Mouse (Mus musculus) midbrain, embryonic 10.5 days (tissue): ENCODE measurements around the gene Tspear. TPM values are rescaled to one million over a fixed set of nuclear protein-coding genes. Genes with fewer than 3 reads are reported as not detected.

ENCODE experiments used
- DNase-seq: peaks from one replicate; pipeline ENCODE4 v3.0.0-alpha.2; 2017; ENCODE audit warnings: low spot score
- H3K27ac ChIP-seq: fragments of 300-500 bp; sonication (generic); replicated peaks from 2 replicates; pipeline ENCODE4 v1.5.1; 2016; ENCODE audit warnings: mild to moderate bottlenecking
- H3K27me3 ChIP-seq: fragments of 300-500 bp; sonication (generic); 2 replicates; pipeline ENCODE4 v1.6.1; 2016; ENCODE audit warnings: low read depth, mild to moderate bottlenecking; ENCODE audit not compliant: poor library complexity, severe bottlenecking
- H3K36me3 ChIP-seq: fragments of 300-500 bp; sonication (generic); 2 replicates; pipeline ENCODE4 v1.6.1; 2016; ENCODE audit warnings: mild to moderate bottlenecking, moderate library complexity
- H3K4me1 ChIP-seq: fragments of 300-500 bp; sonication (generic); 2 replicates; pipeline ENCODE4 v1.6.1; 2016
- H3K4me3 ChIP-seq: fragments of 300-500 bp; sonication (generic); 2 replicates; pipeline ENCODE4 v1.5.1; 2016; ENCODE audit warnings: mild to moderate bottlenecking, moderate library complexity
- H3K9me3 ChIP-seq: fragments of 300-500 bp; sonication (generic); replicated peaks from 2 replicates; pipeline ENCODE4 v1.6.1; 2016; ENCODE audit warnings: mild to moderate bottlenecking
- WGBS: fragments of 180-500 bp; shearing (Covaris S2); methylation state at CpG from one replicate; pipeline ENCODE4 v1.1.7; 2016; 5-methylcytosine and 5-hydroxymethylcytosine counted together
- polyA plus RNA-seq: library from polyadenylated mRNA; unstranded; fragments of >200 nt; fragmentation: Nextera tagmentation; extraction: Ambion mirVana; gene quantifications from 2 replicates; pipeline ENCODE4 v1.2.1, GENCODE M21; 2016

Gene Tspear
- polyA plus RNA-seq, 1 experiment from 2014 or later: 0.84 TPM

DNA sequence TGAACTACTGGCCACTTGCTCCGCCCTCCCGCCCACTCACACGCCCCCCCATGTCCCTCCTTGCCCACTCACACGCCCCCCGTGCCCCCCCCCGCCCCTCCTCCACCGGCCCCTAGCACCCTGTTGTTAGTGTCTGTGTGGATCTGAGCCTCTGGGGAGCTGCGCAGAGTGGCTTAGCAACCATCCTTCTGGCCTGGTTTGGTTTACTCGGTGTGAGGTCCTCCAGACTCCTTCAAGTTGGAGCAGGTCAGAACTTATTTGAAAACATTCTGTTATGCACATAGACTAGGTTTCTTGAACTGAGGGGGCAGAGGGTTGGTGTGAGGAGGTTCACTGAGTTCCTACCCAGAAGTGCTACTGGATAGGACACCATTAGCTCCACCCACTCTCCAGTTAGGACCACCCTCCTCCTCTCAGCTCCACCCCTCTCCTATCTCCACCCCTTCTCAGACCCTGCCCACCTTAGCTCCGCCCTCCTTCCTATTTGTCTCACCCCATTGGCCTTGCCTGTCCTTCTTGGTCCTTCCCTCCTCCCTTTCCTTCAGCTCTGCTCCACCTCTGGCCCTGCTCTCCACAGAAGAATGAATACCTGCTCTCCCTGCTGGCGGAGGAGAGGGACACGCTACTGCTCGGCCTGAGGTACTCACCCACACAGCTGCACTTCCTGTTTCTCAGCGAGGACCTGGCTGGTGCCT lies 177.8 kb downstream of the Tspear start:
- 49% methylated on average over 13 of the region's 14 CpGs for WGBS
- H3K27ac ChIP-seq: peak overlapping the region; percentile 55; the same call in 1 of the 2 replicates
- H3K4me1 ChIP-seq: peaks cover 21% of the 10 kb centered on the region

DNA sequence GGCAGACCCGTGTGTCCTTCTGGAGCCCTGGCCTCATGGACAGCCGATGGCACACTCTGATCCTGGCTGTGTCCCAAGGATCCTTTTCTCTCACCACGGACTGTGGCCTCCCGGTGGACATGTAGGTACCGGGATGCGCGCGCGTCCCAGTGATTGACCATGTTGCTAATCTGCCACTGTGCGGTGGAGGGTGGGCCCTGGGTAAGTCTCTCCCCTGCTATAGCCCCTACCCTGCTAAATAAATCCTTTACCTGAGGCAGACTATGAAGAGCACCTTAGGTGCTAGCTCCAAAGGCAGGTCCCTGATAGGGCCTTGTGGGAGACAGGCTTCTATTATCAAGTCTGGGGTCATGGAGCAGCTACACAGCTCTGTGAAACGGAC lies 178.4 kb downstream of the Tspear start:
- peak overlapping the region; percentile 55; the same call in 1 of the 2 replicates for H3K27ac ChIP-seq
- no peaks in the 10 kb centered on the region for H3K27me3 ChIP-seq
- no peaks in the 10 kb centered on the region for H3K9me3 ChIP-seq
- DNase-seq: no peak
- peak overlapping the region; percentile 46 for H3K4me3 ChIP-seq
- WGBS: 46% methylated on average over 11 of the region's 11 CpGs
- H3K4me1 ChIP-seq: peaks cover 21% of the 10 kb centered on the region
- no peaks in the 10 kb centered on the region for H3K36me3 ChIP-seq

More for the DNA sequence above, 177.8 kb downstream of the Tspear start:
- DNase-seq: peak; percentile 59
- Histone ChIP-seq H3K27me3 (no peaks in the 10 kb centered on the region), H3K36me3 (no peaks in the 10 kb centered on the region), H3K4me3 (peak overlapping the region; percentile 46), H3K9me3 (no peaks in the 10 kb centered on the region)

DNA sequence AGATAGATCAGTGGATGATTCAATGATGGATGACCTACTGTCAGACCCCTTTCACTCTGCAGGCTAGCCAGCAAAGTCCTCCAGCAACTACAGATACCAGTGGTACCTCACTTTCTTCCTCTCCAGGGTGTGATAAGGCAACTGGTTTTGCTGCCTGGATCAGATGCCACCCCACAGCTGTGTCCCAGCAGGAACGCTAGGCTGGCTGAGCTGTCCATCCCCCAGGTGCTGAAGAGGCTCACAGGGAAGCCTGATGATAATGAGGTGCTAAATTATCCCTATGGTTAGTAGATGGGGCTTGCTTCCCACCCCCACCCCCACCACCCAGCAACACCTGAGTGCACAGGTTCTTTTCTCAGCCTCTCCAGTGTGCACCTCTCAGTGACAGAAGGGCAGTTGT lies 181.2 kb downstream of the Tspear start:
- no peak overlapping the region for H3K27ac ChIP-seq
- no peak for DNase-seq
- 50% methylated on average over 1 of the region's 1 CpGs for WGBS
- no peaks in the 10 kb centered on the region for H3K27me3 ChIP-seq
- H3K4me1 ChIP-seq: peaks cover 19% of the 10 kb centered on the region
- 0 out of 2 replicates have a peak, but pooled peaks cover 2% of the 10 kb centered on the region for H3K36me3 ChIP-seq
- peaks cover 3% of the 10 kb centered on the region; the same call in 1 of the 2 replicates for H3K9me3 ChIP-seq
- no peak overlapping the region for H3K4me3 ChIP-seq

DNA sequence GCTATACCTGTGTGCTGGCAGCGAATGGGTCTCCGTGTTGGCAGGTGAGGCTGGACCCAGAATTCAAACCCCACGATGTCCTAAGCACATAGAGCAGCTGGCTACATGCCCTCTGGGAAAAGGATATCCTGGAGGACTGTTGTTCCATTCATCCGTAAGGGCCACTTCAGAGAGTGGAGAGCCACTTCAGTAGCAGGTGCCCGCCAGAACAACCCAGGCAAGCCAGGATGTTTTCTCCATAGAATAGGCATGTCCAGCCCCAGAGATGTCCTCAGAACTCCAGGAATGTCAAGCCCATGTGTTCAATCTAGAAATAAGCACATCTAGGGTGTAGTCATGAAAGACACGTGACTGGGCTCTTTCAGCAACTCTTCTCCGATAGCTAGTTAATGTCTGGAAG lies 183.3 kb downstream of the Tspear start:
- Histone ChIP-seq H3K27ac (no peak overlapping the region), H3K4me1 (peaks cover 7% of the 10 kb centered on the region), H3K9me3 (peaks cover 3% of the 10 kb centered on the region; the same call in 1 of the 2 replicates), H3K27me3 (no peaks in the 10 kb centered on the region), H3K36me3 (0 out of 2 replicates have a peak, but pooled peaks cover 2% of the 10 kb centered on the region), H3K4me3 (no peak overlapping the region)
- no peak for DNase-seq
- 90% methylated on average over 7 of the region's 7 CpGs for WGBS

DNA sequence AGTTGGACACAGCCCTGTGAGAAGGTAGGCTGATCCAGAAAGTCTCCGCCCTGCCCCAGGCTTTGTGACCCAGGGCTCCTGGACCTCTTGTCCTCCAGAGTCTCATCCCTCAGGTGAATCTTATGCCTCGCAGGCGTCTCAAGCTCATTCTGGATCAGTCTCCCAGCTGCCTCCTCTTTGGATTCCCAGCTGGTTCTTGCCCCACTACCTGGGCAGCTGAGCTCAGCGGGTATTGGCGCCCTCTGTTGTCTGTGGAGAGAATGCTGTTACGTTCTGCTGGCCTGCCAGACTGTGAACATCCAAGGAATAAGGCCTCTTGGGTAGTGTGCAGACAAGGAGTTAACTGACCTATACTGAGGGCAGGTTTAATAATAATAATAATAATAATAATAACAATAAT lies 192.6 kb downstream of the Tspear start:
- Histone ChIP-seq H3K9me3 (no peaks in the 10 kb centered on the region), H3K36me3 (no peaks in the 10 kb centered on the region), H3K27ac (no peak overlapping the region), H3K27me3 (no peaks in the 10 kb centered on the region), H3K4me1 (no peaks in the 10 kb centered on the region), H3K4me3 (no peak overlapping the region)
- DNase-seq: no peak
- 65% methylated on average over 6 of the region's 6 CpGs for WGBS

DNA sequence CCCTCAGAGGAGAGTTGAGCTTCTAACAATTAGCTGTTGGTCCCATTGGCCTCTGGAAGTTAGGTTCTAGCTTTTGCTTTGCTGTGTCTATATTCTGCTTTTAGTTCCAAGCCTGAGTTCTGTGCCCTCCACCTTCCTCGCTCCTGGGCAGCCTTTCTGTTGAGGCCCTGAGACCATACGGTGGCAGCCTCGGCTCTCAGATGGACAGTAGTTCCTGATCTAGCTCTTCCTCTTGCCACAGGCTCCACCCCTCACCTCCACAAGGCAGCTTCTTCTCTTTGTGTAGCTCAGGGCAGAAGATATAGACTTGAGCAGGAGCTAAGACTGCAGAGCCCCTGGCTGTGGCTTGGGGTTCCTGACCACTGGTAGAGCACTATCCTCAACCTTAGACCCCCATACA lies 193.9 kb downstream of the Tspear start:
- no peaks in the 10 kb centered on the region for H3K9me3 ChIP-seq
- no peak for DNase-seq
- no peaks in the 10 kb centered on the region for H3K4me1 ChIP-seq
- no peak overlapping the region for H3K4me3 ChIP-seq
- no peak overlapping the region for H3K27ac ChIP-seq
- H3K27me3 ChIP-seq: no peaks in the 10 kb centered on the region
- 74% methylated on average over 3 of the region's 3 CpGs for WGBS
- H3K36me3 ChIP-seq: no peaks in the 10 kb centered on the region

DNA sequence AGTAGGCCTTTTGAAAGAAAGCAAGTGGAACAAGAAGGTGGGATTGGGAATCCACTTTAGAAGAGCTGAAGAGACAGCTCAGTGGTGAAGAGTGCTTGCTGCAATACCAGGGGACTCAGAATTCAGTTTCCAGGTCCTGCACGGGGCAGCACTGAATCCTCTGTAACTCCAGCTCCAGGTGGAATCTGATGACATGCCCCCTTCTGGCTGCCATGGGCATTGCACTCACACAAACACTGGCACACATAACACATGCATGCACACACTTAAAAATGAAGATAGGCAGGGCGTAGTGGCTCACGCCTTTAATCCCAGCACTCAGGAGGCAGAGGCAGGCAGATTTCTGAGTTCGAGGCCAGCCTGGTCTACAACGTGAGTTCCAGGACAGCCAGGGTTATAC lies 196.2 kb downstream of the Tspear start:
- 87% methylated on average over 5 of the region's 5 CpGs for WGBS
- no peak overlapping the region for H3K27ac ChIP-seq
- DNase-seq: no peak
- H3K4me3 ChIP-seq: no peak overlapping the region
- no peaks in the 10 kb centered on the region for H3K36me3 ChIP-seq
- H3K9me3 ChIP-seq: no peaks in the 10 kb centered on the region
- no peaks in the 10 kb centered on the region for H3K4me1 ChIP-seq
- no peaks in the 10 kb centered on the region for H3K27me3 ChIP-seq

DNA sequence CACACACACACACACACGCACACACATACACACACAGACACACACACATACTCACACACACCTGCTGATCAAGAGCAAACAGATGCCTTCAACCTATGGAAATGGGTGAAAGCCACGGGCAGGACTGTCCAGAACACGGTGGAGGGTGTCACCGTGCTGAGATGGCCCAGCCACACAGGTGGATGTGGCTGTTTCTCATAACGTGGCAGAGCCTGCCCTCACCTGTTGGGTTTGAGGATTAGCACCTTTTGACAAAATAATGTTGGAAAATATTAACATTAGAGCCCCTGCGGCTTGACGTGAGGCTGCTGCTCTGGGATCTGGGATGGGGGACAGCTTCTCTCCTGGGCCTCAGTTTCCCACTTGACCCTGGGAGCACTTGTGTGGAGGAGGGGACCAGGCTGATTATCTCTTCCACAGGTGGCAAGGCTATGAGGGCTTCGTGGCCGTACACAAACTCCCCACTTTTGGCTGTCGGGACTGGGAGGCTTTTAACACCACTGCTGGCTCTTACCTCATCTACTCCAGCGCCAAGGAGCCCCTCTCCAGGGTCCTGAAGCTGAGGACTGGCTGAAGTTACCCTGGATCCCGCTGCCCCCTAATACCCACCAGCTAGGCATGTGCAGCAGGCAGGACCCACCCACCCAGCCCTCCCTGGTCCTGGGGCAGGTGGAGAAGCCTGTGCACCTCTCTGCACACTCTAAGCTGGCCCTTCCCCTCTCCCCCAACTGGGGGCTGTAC lies 199.8 kb downstream of the Tspear start:
- 58% methylated on average over 12 of the region's 12 CpGs for WGBS
- no peak for DNase-seq
- no peak overlapping the region for H3K4me3 ChIP-seq

DNA sequence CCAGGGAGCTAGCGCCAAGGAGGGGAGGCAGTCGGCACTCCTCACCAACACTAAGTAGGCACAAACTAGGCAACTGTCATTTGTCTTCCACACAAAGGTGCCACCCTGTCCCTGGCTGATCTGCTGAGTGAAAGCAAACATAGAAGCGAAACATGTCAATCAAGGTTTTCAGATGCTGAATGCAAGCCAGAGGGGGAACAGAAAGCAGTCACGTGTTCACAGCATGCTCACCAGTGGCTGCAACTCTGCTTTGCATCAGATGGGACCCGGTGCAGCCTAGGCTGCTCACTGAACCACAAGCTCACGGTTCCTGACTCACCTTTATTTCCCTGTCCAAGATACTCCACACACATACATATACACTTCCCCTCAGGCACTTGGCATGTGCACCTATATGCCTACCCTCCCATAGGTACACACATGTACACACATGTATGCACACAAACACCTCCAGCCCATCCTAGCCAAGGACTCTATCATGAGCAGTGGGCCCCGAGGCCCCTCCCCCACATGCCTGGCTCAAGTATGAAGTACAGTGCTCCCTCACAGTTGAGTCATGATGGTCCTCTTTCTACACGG lies 204.7 kb downstream of the Tspear start:
- no peak overlapping the region for H3K4me3 ChIP-seq

More for the DNA sequence above, 199.8 kb downstream of the Tspear start:
- Histone ChIP-seq H3K36me3 (no peaks in the 10 kb centered on the region), H3K27ac (no peak overlapping the region), H3K9me3 (no peaks in the 10 kb centered on the region; the same call in 1 of the 2 replicates), H3K4me1 (no peaks in the 10 kb centered on the region), H3K27me3 (no peaks in the 10 kb centered on the region)

DNA sequence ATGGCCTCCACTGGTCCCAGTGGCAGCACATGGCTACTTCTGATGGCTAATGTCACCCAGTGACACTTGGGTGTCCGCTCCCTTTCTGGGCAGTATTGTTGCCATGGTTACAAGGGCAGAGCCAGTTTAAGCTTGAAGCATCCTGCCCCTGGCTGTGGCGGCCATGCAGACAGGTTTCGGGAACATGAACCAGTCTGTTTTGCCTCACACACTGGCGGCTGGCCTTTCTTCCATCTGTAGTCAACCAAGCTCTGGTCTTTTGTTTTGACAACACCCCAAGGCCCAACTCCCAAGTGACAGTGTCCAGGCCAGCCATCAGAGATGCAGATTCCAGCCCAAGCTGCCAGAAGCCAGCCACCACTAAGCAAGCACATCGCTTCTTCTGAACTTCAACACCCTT lies 209.2 kb downstream of the Tspear start:
- H3K4me3 ChIP-seq: no peak overlapping the region
- H3K36me3 ChIP-seq: no peaks in the 10 kb centered on the region
- no peaks in the 10 kb centered on the region for H3K9me3 ChIP-seq
- 59% methylated on average over 5 of the region's 5 CpGs for WGBS
- no peak for DNase-seq
- no peak overlapping the region for H3K27ac ChIP-seq
- peaks cover 8% of the 10 kb centered on the region for H3K27me3 ChIP-seq
- H3K4me1 ChIP-seq: peaks cover 15% of the 10 kb centered on the region

More for the DNA sequence above, 204.7 kb downstream of the Tspear start:
- Histone ChIP-seq H3K36me3 (no peaks in the 10 kb centered on the region), H3K27ac (no peak overlapping the region), H3K4me1 (peaks cover 9% of the 10 kb centered on the region), H3K27me3 (no peaks in the 10 kb centered on the region), H3K9me3 (no peaks in the 10 kb centered on the region; the same call in 1 of the 2 replicates)
- DNase-seq: no peak
- 88% methylated on average over 8 of the region's 8 CpGs for WGBS

DNA sequence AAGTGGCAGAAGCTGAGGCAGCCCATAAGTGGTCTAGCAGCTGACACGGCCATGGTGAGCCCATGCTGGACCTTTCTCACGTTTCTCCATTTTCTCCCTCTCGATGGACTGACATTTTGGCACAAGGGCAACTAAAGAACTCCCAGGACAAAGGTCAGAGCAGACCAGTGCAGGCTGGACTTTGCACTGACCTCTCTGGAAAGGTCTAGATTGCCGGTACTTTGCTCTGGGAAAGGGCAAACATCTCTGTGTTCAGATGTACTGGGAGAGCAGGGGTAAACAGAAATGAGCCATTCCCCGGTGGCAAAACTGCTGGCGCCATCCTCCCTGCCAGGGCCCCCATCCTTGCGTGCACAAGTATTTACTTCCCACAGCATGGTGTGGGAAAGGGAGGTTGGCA lies 213.8 kb downstream of the Tspear start:
- no peaks in the 10 kb centered on the region for H3K9me3 ChIP-seq
- no peaks in the 10 kb centered on the region for H3K36me3 ChIP-seq
- WGBS: 85% methylated on average over 7 of the region's 7 CpGs
- H3K4me1 ChIP-seq: peaks cover 38% of the 10 kb centered on the region
- H3K27ac ChIP-seq: no peak overlapping the region
- no peak for DNase-seq
- H3K27me3 ChIP-seq: peaks cover 27% of the 10 kb centered on the region
- H3K4me3 ChIP-seq: no peak overlapping the region

DNA sequence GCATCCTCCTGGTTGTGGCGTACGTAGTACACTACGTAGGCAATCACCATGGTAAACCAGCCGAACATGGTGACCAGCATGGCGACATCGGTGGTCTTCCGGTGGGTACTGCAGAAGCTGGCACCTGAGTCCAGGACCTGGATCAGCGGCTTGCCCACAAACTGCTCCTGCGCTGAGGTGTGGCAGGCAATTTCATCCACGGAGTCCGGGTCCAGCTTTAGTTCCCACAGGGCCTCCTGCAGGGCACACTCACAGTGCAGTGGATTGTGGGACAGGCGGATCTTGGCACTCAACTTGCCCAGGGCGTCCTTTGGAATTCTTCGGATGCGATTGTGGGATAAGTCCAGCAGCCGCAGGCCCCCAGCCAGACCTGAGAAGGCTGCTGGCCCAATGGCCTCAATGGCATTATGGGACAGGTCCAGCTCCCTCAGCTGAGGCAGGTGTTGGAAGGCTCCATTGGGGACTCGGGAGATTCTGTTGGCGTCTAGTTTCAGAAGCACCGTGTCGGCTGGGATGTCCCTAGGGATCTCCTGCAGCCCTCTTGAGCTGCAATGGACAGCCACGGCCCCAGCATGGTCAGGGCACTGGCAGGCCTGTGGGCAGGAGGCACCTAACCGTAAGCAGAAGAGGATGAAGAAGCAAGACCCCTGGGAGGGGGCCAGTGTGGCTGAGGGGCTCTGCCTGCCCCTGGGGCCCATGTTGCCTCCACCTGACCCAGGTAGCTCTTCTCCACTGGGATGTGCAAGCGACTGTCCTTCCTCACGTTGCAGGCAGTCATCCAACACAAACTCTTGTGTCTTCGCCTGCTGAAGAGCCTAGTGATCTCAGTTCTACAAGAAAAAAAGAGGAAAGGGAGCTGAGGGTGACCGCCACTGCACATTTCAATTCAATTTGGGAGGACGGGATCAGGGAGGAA lies 214.8 kb downstream of the Tspear start:
- WGBS: 88% methylated on average over 27 of the region's 27 CpGs
- no peak overlapping the region for H3K27ac ChIP-seq

More for the DNA sequence above, 214.8 kb downstream of the Tspear start:
- Histone ChIP-seq H3K4me1 (peaks cover 29% of the 10 kb centered on the region), H3K27me3 (peaks cover 27% of the 10 kb centered on the region), H3K36me3 (no peaks in the 10 kb centered on the region), H3K4me3 (peak overlapping the region; percentile 69), H3K9me3 (no peaks in the 10 kb centered on the region)
- no peak for DNase-seq
